Mouse (Mus musculus): Measurements from ENCODE around the gene Olfr1532-ps1.
"Not testable (repeated sequence)": the region's sequence is repeated elsewhere in the genome, so short reads cannot be mapped to it uniquely, and the experiment has no call there.

Gene Olfr1532-ps1

DNA sequence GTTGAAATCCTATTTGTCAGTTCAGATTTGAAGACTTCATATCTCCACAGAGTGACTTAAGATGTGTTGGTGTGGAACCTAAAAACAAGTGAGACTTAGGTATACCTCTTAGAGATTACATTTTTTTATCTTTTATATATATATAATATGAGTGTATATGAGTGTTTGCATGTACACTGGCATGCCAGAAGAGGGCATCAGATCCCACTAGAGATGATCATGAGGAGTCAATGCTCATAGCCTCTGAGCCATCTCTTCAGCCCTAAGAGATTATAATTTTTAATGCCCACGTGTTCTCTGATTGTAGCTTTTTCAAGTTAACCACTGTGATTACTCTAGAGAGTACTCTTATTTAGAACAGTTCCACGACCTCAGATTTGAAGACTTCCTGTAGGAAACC, at the start of gene Olfr1532-ps1:
Gene Olfr1532-ps1 (plus strand): TSS at position 326 of the 400 bp plus-strand sequence.
- no peak for DNase-seq (ENCODE audit: low read depth)

DNA sequence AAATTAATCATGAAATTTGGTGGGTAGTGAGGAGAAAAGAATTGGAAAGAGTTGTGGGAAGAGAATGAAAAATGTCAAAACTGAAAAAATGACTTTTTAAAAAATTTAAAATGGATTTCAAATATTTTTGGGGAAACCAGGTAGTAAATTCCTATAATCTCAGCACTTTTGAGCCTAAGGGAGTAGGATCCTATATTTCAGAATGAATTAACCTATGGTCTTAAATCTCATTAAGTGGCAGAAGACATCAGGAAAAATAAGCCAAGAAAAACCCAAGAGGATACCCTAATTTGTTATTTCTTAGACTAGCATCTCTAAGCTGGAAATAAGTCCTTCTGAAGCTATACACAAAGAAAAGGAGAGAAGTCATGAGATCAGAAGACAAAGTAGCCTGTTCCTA, 44.9 kb upstream of the Olfr1532-ps1 start, which contains the start of gene Olfr704:
Gene Olfr704 (plus strand): TSS at position 301 of the 400 bp plus-strand sequence.
- DNase-seq (ENCODE audit: low read depth): no peak

DNA sequence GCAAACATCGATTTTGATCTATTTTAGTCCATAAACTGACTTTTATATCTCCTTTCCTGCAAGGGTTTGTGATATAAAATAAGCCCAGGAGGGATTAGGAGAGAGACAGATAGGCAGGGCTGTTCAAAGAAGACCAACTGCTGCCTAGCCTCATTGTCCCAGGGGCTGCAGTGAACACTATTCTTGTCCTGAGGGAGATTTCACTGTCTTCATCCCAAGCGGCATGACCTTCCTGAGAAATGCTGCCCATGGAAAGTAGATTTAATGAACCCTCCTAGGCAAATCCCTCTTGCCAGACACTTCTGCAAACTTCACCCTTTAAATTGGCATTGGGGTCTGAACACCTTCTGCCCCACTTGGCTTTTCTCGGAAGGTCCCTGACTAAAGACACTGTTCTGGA, 31.0 kb upstream of the Olfr1532-ps1 start, which contains the start of gene Olfr705:
Gene Olfr705 (minus strand): TSS at position 101 of the 400 bp plus-strand sequence.
- DNase-seq (ENCODE audit: low read depth): no peak

DNA sequence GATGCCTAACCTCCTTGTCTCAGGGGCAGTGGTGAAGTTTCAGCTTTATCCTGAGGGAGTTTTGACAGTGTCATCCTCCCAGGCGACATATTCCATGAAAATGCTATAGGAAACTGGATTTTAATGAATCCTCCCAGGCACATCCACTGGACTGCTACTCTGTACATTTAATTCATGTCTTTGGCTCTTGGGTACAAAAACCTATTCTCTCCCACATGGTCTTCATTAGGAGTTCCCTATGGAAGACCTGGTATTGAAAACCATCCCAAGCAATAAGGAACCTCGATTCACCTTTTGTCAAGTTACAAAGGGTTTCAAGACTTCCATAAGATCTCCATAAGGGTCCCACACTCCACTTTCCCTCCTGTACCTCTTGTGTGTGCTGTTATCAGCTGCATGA, 19.7 kb upstream of the Olfr1532-ps1 start, which contains the start of gene Olfr706:
Gene Olfr706 (minus strand): TSS at position 101 of the 400 bp plus-strand sequence.
- no peak for DNase-seq (ENCODE audit: low read depth)

DNA sequence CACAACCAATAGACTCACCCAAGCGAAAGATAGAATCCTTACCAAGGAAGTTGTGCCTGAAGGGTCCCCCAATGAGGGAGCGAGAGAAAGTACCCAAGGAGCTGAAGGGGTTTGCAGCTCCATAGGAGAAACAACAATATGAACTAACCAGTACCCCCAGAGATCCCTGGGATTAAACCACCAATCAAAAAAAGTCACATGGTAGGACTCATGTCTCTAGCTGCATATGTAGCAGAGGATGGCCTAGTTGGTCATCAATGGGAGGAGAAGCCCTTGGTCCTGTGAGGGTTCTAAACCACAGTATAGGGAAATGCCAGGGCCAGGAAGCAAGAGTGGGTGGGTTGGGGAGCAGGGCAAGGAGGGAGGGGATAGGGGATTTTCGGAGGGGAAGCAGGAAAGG, 6.7 kb upstream of the Olfr1532-ps1 start, which contains the start of gene Olfr707:
Gene Olfr707 (minus strand): TSS at position 101 of the 400 bp plus-strand sequence.
- not testable (repeated sequence) for DNase-seq (ENCODE audit: low read depth)

DNA sequence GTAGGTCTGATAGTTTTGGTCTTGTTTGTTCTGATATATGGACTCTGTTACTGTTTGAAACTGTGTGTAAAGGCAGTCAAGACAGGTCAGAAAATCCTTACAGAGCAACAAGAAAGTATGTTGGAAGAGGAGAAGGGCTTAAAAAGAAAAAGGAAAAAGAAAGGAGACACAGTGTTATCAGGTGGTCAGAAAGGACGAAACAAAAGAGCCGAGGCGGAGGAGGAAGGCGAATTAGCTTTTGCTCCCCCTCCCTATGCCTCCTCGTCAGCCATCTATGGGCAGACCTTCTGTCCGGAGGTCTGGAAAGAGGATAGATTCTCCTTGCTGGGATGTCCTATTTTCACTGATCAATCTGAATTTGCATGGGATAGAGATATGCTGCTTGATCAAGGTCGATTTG, 13.2 kb downstream of the Olfr1532-ps1 start:
- not testable (repeated sequence) for DNase-seq (ENCODE audit: low read depth)

DNA sequence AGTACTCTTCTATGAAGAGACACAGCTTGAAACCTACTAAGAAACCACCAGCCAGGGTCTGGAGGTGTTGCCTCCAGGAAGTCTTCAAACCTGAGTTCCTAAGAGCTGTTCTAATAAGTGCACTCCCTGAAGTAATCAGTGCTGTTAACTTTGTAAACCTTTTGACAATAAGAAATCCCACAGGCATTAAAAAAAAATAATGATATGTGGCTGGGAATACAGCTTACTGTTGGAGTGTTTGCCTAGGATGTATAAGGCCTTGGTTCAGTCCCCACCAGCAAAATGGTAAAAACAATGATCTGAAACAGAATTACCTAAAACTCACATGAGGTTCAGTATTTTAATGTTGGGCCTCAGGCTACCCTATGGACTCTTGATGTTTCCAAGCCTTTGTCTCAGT, 24.3 kb downstream of the Olfr1532-ps1 start, which contains the start of gene Olfr709-ps1:
Gene Olfr709-ps1 (minus strand): TSS at position 101 of the 400 bp plus-strand sequence.
- no peak for DNase-seq (ENCODE audit: low read depth)

DNA sequence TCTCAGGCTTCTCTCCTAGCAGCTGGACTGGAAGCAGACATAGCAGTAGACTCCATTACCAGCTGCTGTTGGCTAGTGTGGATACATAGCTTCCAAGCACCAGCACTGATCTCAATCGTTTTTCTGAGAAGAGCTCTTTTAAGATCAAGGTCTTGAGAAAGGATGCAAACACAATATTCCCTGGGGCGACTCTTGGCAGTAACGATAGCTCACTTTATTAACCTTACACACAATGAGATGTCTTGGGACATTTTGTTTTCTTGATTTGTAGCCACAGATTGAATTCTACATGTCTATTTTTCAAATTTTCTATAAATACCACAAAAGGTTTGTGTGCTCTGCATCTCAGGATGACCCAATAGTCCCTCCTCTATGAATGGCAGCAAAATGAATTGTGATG, 40.4 kb downstream of the Olfr1532-ps1 start, which contains the start of gene Olfr710:
Gene Olfr710 (minus strand): TSS at position 101 of the 400 bp plus-strand sequence.
- no peak for DNase-seq (ENCODE audit: low read depth)

DNA sequence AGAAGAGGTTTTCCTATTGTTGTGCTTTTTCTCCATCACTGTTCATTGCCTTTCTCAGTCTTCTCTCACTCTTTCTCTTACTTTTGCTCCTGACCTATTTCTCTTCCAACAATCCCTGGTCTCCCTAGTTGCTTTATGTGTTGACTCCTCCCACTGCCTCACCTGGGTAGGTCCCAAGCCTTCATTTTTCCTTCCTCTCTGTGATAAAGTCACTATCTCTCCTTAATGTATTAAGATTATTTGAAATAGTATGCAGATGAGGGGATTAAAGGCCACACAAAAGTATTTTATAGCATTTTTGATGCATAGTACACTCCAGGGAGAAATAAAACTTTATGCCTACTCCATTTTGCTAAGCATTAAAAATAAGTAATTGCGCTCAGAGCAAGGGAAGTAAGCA, 56.0 kb downstream of the Olfr1532-ps1 start, which contains the start of gene Olfr6:
Gene Olfr6 (minus strand): TSS at position 101 of the 400 bp plus-strand sequence.
- DNase-seq (ENCODE audit: low read depth): no peak

Data from induced T-regulatory cell, adult 2 months (primary cell).